Mouse (Mus musculus) adrenal gland, postnatal 10 days (tissue): ENCODE data around the gene Csn1s1. TPM values are rescaled to one million over a fixed set of nuclear protein-coding genes. Genes with fewer than 3 reads are reported as not detected.

Experiments
- DNase-seq: peaks from one replicate; pipeline ENCODE4 v3.0.0; 2021; ENCODE audit warnings: mixed read lengths
- long read RNA-seq, 2 experiments: library from polyadenylated mRNA; stranded (forward); transcript quantifications; one replicate each; pipeline ENCODE4 v2.0.0; 2021
- total RNA-seq, 2 experiments: library from RNA; stranded (reverse); gene quantifications; 2 replicates each; pipeline ENCODE4 v1.2.3; 2021

The Csn1s1 gene
- not detected for total RNA-seq
- long read RNA-seq, experiment 1, result 0 reads
- long read RNA-seq, experiment 2, result 0 reads

GRCm38 (mm10) chr5:87665908-87666307 lies at the start of gene Csn1s1:
Csn1s1 (plus strand) TSS chr5:87666208.
- DNase-seq, result no peak

- DNase-seq, result no peak
These were observed 43.3 kb upstream of the Csn1s1 start for GRCm38 (mm10) chr5:87622681-87623080.

DNA sequence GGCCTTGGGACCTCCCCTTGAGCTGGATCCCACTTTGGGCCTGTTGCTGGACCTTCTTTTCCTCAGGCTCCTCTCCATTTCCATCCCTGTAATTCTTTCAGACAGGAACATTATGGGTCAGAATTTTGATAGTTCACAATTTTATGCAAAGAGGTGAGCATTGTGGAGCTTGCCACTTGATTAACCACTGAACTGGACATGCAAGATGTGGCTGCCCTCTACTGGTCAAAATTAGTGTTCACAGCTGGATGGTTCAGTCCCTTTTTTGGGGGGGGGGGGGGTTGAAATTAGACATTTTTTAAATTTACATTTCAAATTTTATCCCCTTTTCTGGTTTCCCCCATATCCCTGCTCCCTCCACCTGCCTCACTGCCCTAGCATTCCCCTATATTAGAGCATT lies 23.2 kb upstream of the Csn1s1 start:
- peak; percentile 58 for DNase-seq

GRCm38 (mm10) chr5:87699530-87699929 lies 33.5 kb downstream of the Csn1s1 start, which contains the start of gene Csn2:
Csn2 (minus strand) TSS chr5:87699630.
- DNase-seq, result no peak

DNA sequence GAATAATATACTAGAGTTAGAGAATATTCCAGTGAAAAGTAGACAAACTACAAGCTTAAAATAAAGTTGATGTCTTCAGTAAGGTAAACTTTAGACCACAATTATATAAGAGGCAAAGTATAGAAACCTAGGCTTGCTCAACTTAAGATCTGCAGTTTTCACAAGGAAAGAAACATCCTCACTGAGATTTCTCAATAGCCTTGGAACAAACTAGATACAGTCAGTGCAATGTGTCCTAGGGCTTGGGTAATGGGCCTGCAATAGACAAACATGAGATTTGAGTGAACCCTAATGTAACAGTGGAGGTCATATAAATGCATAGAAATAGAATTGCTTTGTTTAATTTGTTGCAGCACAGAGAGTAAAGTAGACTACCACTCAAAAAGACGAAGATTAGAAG lies 39.9 kb downstream of the Csn1s1 start:
- no peak for DNase-seq

Other genes with a start within 250 kb of the Csn1s1 start
- under 1 TPM in 1 of 2 experiments, not detected in 1; 0.36 TPM for gene Ugt2b38, start 242.0 kb upstream of the Csn1s1 start, total RNA-seq
- gene Ugt2a2, start 183.9 kb upstream of the Csn1s1 start, total RNA-seq, result not detected
- not detected for gene Gm43638, start 179.4 kb upstream of the Csn1s1 start, total RNA-seq
- not detected for gene Ugt2a1, start 175.3 kb upstream of the Csn1s1 start, total RNA-seq
- under 1 TPM; 0.30 to 0.84 TPM for gene Sult1b1, start 128.0 kb upstream of the Csn1s1 start, total RNA-seq
- gene Sult1d1, start 97.2 kb upstream of the Csn1s1 start, total RNA-seq, result 10 to 100 TPM in 1 of 2 experiments, 1 to 10 TPM in 1; 6.0 to 16.6 TPM
- under 1 TPM in 1 of 2 experiments, not detected in 1; 0.84 TPM for gene Sult1e1, start 74.6 kb upstream of the Csn1s1 start, total RNA-seq
- gene Csn2, start 33.4 kb downstream of the Csn1s1 start, total RNA-seq, result not detected
- gene Csn1s2a, start 108.4 kb downstream of the Csn1s1 start, total RNA-seq, result not detected
- not detected for gene Csn1s2b, start 141.9 kb downstream of the Csn1s1 start, total RNA-seq
- gene Prr27, start 159.5 kb downstream of the Csn1s1 start, total RNA-seq, result not detected
- not detected for gene Odam, start 218.8 kb downstream of the Csn1s1 start, total RNA-seq